Mouse (Mus musculus) gastrocnemius, postnatal 10 days (tissue): ENCODE measurements at regions not wholly inside any gene's neighbourhood (a gene's known extent, or its start where the extent isn't known, plus 50 kb on each side); places are given as distances from the start of the nearest gene placed in this dataset.

Experiments used
- DNase-seq: peaks from one replicate; pipeline ENCODE4 v3.0.0; 2021; ENCODE audit warnings: mixed read lengths

DNA sequence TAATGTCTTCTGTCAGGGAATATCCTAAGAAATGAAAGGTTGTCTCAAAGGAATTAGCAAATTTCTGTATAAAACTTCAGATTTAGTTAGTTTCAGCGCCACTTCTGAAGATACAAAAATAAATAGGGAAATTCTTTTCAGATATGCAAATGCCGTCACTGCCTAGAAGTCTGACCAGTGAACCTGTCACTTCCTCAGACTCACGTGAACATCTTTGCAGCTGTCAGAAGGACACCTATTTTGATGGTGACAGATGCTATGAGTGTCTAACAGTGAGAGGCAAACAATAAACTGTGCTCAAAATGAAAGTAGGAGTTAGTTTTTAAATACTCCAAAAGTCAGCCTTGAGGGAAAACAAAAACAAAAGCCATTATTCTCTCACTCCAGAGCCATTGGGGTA, 57.5 kb upstream of the Igf1r start:
- no peak for DNase-seq

DNA sequence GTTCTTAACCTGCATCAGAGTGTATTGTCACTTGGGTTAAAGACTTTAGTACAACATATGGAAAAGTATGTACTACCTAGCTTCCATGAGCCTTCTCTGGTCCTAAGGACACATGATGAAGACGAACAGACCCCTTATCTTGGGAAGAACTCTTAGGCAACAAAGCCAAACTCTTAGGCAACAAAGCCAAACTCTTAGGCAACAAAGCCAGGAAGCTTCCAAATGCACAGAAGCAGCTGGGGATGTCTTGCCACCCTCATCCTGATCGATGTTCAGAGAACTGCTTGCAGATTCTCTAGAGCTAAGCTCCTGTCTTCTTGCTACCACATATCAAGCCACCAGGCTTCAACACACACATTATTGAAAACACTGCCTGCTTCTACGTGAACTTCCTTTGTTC, 59.7 kb upstream of the Igf1r start:
- DNase-seq = no peak

DNA sequence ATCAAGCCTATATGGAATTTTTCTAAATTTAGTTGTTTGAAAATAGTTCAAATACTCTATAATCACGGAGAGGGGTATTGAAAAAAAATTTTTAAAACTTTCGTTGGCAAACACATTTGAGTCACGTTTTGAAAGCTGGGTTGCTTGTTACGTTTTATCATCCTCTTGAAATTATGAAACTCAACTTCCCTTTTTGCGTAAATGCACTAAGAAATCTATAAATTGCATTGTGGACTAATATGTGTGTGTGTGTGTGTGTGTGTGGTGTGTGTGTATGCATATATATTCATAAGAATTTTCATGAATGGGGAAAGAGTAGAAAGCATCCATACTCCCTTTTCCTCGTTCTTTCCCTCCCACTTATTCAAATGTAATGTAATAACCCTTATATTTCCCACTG, 69.6 kb upstream of the Igf1r start:
- no peak for DNase-seq

DNA sequence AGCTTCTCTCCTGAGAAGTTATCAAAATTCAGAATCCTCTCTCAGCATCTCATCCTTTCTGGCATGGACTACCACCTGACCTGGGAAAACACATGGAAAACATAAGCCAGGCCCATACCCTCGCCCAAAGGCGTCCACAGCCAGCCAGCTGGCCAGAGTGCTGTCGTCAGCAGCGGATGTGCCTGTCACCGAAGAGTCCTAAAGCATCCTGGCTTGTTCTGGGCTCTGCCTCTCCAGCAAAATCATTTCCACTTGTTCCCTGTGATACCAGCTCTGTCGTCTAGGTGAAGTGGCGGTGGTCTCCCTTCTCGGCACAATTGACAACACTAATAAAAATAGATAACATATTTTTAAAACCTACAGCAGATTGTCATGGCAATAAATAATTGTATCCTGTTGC, 70.0 kb upstream of the Igf1r start:
- no peak for DNase-seq

DNA sequence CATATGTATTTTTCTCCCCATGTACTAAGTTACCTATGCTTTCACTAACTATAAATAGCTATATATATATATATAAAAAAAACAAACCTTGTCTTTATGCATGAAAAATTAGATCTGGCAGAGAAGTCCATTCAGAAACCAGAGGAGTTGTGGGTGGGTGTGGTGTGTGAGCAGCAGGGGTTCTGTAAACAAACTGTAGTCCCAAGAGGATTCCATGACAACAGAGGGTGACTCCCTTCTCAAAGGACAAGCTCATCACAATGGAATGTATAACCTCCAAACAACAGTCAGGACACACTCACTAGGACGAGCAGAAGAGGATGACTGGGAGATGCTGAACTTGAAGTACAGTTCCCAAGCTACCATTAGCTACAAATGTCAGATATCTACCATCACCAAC, 74.4 kb upstream of the Igf1r start:
- no peak for DNase-seq

DNA sequence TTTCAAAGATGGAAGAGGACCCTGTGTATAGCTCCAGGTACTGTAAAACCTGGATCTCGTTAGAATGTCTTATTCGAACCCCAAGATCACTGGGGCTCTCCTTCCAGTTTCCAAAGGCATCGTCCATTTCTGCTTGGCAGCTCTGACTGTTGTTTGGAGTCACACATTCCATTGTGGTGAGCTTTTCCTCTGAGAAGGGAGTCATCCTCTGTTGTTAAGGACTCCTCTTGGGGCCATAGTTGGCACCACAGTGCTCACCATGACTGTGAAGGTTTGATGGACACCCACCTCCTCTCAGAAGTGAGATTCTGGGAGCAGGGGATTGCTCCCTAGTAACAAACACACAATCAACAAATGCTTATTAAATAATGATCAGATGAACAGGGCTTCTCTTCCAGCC, 75.0 kb upstream of the Igf1r start:
- no peak for DNase-seq

DNA sequence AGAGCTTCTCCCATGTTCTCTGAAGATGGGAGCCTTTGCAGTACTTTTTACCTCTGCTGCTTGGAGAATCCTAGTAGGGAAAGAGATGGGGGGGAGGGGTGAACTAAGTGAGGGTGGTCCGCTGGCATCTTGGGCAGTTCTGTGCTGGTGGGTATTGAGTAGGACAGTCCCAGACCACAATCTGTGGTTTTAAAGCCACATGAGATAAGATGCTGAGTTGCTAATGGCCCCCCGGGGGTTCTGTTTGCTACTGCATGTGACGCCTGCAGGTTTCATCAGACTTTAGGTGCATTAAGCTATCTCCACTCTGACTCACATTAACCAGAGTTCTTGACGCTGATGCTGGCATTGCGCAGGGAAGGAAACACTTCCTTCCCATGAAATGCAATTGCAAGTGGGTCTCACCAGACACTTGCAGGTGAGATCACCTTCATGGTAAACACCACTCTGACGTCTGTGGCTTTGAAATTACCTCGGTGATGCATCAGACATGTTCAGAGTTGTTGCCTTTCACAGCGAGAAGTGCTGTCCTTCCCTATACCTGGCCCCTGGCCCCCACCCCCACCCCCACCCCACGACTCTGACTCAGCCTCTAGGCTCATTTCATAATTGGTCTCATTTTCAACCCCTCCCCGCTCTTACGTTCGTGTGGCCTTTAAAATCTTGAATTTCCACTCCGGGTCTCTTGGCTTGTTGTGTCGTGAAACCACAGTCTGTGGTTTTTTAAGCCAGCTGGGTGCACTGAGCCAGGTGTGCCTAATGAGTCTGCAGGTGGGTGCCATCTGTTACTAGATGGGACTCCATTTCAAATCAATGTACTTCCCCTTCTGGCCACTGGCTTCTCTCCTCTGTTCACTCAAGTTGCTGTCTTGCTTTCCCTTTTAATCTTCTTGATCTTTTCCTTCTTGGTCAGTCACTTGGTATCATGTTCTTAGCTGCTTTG, 94.8 kb upstream of the Synm start:
- DNase-seq = no peak

DNA sequence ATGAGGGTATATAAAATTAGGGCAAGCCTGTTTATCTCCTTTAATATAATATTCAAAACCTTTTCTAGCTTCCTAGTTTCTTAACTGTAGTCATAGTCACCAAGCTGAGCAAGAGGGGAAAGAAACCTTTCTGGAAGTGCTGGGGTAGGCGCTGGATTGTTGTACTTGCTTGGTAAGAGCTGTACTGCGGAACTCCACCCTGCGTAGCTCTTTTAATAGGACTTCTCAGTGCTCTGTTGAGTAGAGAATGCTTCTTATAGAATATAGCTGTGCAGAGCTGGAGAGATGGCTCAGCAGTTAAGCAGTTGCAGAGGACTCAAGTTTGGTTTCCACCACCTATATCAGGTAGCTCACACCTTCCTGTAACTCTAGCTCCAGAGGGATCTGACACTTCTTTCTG, 93.3 kb upstream of the Synm start:
- no peak for DNase-seq

DNA sequence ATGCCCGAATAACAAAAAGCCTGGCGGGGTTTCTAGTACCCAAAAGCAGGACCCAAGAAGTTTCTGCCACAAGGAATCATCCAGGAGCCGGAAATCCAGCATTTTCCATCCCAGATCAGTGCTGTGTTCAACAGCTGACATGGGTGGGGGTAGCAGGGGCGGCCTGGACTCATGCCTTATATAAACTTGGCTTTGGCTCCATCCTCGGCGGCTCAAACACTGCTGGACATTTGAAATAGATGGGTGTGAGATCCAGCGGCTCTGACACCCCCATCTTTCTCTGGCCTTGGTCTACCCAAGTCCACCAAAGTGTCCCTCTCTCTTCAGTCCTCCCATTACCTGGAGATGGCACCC, 89.9 kb upstream of the Synm start:
- DNase-seq = no peak

DNA sequence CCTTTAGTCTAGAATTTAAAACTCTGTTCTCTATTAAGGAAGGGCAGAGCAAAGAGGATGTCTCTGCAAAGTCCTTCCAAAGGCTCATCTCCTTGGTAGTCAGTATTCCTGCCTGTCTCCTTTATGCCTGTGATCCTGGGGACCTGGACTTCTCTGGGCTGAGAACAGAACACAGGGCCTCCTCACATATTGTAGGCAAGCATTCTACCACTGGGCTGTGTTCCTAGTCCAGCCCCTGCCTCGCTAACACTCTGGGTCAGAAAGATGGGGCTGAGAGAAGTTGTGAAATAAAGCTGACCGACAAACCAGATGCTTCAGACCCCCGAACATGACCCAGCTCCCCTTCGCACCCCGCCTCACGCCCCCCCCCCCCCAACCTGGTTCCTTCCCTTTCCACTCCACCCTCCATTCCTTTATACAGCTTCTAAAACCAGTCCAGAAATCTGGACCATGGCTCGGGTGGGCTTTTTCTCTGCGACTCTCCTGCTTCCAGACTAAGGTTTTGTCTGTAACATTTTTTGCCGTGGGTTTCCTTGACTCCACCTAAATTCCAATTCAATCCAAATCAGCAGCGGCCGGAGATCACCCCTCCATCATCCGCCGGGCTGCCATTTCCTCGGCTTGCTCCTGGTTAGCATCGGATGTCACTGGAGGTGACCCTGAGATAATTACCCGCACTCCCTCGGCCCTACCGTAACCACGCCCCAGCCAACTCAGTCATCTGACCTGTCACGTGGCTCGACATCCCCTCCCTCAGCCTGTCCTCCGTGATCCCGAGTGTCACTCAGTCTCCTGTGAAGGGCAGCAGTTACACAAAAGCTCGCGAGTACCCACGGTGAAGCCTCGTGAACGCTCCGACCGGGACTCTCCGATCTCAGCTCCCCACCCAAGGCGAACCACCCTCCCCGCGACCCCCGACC, 89.3 kb upstream of the Synm start:
- peak; percentile 62 for DNase-seq

DNA sequence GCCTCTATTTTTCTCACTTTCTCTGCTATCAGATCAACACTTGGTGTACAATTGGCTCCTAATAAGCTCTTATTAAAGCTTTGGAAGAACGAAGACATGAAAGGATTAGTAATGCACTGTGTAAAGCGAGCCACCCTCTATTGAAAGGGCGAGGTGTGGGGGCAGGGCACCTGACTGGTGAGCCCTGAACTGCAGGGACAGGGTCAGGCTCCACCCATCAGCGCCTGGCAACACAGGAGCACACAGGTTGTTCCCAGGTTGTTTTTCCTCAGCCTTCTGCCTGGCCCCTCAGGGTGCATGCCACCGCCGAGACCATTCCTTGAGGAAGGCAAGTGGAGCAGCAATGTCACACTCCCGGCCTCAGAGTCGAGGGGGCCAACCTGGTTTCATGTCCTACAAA, 87.3 kb upstream of the Synm start:
- DNase-seq = no peak

DNA sequence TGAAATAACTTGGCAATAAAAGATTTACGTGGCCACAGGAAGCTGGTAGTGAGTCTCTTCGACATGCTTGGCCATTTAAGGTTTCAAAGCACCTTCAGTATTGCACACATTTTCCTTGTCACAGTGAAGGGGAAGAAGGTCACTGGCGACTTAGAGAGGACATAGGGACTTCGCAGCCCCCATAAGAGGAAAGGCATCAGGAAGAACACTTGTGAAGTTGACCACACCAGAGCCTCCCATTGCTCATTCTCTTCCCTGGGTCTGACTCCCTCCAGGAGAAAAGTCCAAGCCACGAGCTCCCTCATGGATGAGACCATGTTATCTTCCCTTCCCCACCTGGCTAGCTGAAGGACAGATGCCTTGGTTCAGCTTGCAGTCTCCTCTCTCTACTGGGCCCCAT, 77.4 kb upstream of the Synm start:
- no peak for DNase-seq

DNA sequence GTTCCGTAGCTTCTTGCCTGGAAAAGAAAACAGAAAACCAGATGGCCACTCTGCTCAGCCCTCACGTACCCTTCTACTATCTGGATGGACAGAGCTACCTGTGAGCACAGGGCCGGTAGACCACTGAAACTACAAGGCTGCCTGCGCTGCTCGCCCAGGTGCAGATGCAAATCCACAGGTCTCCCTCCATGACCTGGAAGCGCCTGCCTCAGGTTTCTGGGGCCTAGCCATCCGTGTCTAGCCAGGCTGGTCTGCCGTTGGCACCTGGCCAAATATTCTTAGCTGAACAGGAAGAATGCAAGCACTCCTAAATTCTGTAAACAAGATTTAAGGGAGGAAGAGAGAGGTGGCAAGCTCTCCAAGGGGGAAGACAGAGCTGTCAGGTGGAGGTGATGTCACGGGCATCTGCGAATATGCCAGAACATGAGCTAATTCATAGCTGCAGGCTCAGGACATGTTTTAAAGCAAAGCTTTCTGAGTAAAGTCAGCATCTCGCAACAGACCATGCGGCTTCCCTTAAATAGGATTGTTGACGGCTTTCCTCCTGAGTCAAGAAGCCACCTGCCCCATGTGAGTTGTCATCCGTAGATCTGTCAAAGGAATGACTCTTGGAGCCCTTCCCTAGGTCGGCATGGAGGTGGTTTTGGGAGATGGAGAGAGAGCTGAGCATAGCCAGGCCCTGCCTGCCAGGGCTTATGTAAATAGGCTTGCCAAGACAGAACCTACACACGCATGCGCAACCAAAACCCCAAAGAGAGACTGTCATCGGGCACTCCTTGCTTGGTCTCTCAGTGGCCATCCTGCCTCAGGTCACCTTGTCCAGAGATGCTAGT, 76.8 kb upstream of the Synm start:
- no peak for DNase-seq

DNA sequence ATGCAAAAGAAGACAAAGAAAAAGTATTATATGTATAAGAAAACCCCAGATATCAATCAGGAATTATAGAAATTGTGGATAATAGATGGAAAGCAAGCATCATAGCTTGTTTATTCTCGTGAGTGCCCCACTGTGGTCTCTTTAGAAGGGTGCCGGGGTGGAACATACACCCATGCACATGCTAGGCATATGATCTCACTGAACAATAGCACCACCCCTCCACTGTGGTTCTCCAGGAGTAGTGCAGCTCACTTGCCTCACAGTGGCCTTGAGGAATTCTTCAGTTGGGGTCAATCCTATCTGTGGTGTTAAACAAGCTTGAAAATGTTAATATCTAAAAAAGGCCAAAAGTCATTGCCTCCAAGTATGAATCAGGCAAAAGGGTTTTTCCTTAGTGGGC, 72.2 kb upstream of the Synm start:
- no peak for DNase-seq

DNA sequence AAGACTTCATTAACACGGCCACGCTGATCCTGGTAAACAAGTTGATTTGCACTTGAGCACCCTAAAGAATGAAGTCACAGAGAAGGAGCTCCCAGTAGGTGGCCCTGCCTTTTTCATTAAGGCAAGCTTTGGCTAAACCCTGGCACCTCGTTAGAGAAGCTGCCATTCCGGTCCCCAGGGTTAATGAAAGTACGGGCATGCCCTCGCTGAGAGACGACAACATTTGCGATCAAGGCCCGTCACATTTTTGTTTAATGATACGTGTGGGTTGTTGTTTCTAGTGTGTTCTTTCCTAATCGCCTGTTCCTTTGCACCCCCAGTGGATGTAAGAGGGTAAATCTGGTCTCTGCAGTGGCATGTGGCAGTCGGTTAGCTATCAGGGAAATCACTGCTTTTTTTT, 67.8 kb upstream of the Synm start:
- no peak for DNase-seq

DNA sequence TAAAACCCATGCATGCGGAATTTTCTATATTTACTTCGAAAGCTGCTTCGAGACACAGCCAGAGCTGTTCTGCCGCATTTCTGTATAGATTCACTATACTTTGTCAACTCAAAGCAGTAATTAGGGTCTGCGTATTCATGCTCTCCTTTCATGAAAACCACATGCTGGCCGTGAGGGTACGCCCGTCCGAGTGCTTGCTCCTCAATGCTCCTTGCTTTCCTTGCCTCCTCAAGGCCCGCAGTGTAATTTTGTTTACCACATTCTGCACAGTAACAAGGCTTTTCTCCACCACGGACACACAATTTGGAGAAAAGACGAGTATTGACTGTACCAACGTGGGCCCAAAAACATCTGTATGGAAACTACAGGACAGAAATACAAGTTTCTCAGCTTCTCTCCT, 67.4 kb upstream of the Synm start:
- no peak for DNase-seq

DNA sequence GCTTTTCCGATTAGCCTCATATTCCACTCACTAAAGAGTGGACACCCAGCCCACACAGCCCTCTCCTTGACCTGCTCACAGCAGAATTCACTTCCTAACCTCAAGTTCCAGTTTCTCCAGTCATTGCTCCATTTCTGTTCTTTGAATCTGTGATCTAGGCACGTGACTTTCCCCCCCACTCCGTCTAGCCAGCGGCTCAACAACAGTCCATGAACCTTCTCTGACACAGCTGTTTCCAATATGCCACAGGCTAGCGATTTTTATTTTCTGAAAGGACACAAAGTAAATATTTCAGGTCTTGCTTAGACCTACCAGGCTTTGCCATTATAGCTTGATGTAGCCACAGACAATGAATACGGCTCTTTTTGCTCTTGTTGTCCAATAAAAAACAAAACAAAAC, 66.8 kb upstream of the Synm start:
- DNase-seq = no peak

DNA sequence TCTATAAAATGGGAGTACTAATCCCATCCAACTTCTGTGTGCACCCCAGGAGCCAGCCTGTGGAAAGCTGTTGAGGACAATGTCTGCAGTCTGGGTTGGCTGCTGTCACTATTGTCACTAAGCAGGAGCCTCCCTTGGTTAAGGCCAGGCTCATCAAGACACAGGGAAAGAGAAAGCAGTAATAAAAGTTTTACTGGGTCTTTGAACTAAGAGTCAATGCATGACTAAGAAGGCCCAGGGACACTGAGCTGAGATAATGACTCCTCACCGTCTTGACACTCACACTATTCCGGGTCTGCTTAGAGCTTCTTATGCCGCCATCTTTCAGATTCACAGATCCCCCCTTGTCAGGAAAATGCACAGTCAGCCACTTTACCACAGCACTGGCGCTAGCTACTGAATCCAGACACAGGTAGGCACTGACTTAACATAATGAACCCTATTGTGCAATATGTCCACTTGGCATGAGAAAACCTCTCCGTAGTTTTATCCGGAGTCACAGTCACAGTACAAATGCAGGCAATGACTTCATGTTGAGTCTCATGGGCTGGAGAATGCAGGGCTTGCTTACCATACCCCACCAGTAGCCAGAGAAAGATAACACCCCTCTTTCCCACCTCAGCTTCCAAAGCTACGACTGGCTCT, 66.2 kb upstream of the Synm start:
- no peak for DNase-seq

DNA sequence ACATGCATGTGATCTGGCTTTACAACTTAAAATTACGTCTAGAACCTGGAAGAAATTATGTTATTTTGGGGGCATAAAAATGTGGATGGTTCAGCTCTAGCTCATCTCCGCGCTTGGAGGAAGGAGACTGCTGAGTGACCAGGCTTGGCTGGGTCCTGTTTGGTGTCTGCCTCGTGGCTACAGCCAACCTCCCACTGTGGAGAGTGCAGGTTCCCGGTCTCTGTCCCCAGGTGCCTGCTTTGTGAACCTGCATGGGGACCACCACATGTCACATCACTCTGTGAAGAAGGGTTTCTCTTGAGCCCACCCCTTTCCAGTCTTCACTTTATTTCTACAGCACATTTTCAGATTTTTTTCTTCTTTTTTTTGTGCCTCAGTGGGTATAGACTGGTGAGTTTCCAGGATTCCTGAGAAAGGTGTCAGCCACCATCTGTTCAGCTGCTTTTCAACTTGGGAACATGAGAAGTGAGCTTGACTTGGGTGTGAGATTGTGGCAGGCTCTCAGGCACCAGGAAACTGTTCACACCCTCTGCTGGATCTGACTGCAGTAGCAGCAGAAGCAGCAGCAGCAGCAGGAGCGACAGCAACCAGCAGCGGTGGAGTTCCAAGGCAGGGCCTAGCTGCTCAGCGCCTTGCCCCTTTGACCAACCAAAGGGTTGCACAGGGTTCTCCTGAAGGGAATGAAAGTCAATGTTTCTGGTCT, 64.6 kb upstream of the Synm start:
- DNase-seq = no peak

DNA sequence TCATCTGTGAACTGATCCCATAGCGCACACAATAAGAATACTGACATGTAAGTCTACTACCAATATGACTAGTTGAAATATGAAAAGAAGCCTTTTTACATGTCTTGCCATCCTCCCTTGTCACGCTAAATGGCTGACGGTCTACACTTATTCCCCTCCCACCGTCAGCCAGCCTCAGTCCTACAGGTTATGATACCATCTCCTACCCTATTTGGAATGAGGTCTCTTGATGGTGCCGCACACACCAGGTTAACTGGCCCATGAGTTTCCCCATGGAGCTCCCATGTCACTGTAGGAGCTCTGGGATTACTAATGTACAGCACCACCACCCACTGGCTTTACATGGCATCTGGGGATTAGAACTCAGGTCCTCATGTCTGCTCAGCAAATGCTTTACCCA, 60.0 kb upstream of the Synm start:
- DNase-seq = no peak

DNA sequence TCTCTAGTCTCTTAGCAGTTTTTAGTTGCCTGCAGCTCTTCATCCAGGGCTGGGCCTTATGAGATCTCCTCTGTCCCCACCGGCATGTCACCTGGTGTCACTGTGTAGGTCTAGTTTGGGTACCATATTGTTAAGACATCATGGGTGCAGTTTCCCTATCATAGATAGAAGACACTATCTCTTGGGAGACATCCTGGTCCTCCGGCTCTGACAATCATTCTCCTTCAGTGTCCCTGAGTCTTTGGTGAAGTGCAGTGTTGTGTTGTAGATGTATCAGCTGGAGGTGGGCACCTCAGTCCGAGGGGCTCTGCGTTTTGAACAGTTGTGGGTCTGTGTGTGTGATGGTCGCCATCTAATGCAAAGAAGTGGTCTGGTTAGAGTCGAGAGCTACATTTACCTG, 58.0 kb upstream of the Synm start:
- no peak for DNase-seq

DNA sequence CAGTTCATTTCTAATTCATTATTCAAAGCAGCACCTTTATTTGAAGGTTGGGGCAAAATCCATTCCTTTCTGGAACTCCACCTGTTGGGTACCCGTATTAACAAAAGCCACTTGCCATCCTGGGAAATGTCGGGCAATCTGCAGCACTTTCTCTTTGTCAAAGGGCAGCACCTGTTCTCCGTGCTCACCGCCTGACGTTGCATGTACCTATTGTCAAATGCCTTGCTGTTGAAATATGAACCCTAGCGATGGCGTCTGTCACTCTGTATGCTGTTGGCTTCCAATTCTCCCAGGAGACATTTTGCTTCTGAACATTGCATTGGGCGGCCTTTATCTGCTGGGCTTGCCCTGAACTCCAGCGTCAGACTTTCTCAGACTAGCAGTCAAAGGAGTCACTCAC, 55.3 kb upstream of the Synm start:
- no peak for DNase-seq
